Mouse (Mus musculus): ENCODE data around the gene Stx1b. TPM values are rescaled to one million over a fixed set of nuclear protein-coding genes. Genes with fewer than 3 reads are reported as not detected.

Gene Stx1b
- total and polyA plus RNA-seq, 3 experiments, result 0.15 to 0.56 TPM; not detected in 1

DNA sequence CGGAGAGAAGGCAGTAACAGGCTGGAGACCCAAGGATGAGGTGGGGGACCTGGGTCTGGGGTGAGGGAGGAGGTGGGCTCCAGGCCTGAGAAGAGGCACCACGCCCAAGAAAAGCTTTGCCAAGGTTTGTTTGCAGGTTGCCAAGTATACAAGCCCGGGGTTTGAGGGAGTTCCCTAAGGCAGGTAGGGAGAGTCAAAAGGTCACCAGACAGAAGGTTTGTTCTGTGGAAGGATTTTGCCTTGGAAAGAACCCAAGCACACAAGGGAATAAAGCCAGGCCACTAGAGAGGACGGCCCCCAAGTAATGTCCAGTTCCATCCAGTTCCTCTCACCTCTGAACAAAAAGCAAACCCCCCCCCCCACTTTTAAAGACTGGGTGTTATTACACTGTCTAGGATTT is 13.1 kb downstream of the Stx1b start:
- peaks cover 1% of the 10 kb centered on the region; the same call in 1 of the 2 replicates for H3K79me2 ChIP-seq (ENCODE audit: control insufficient read depth, insufficient read depth, low read length, poor library complexity)

DNA sequence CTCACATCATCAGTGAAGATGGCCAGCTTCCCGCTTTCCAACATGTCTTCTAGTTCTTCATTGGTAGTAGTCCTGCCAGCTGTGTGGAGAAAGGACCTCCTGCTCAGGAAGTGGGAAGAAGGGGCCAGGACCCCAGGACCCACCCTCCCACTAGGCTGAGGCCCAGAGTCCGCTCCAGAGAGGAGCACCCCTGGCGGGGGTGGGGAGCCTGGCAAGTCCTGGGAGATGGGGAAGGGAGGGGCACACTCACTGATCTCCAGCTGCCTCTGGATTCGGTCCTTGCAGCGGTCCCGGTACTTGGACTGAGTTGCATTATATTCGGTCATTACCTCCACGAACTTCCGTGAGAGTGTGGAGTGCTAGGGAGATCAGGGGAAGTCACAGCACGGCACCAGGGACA is 13.7 kb downstream of the Stx1b start:
- H3K36me3 ChIP-seq (ENCODE audit: control insufficient read depth in 1 of 2, insufficient read depth in 2 of 2, low read length in 2 of 2), result peaks cover 0 to 17% of the 10 kb centered on the region in 2 experiments; a peak in 2 of 4 replicates
- H3K79me2 ChIP-seq (ENCODE audit: control insufficient read depth, insufficient read depth, low read length, poor library complexity), result peaks cover 1% of the 10 kb centered on the region; the same call in 1 of the 2 replicates
- peaks cover 11 to 31% of the 10 kb centered on the region in 2 experiments for H3K4me1 ChIP-seq (ENCODE audit: control insufficient read depth in 1 of 2, insufficient read depth in 2 of 2, low read length in 2 of 2)
- no peak overlapping the region for H3K4me3 ChIP-seq (ENCODE audit: control insufficient read depth in 1 of 2, insufficient read depth in 1 of 2, low read depth in 2 of 2, low read length in 2 of 2)
- H3K27me3 ChIP-seq (ENCODE audit: control insufficient read depth in 1 of 2, insufficient read depth in 2 of 2, low read length in 2 of 2), result no peaks in the 10 kb centered on the region
- no peak for DNase-seq (ENCODE audit: low read depth, low spot score)
- H3K9ac ChIP-seq (ENCODE audit: control insufficient read depth, low read depth, low read length, poor library complexity, severe bottlenecking), result no peak overlapping the region
- no peak for TF ChIP-seq MXI1 (IDR thresholded peaks at IDR 0.05; ENCODE audit: low read depth, low read length)
- TF ChIP-seq MAZ (IDR thresholded peaks at IDR 0.05; ENCODE audit: low read depth, low read length), result no peak
- no peak for TF ChIP-seq MEF2A (IDR thresholded peaks at IDR 0.05; ENCODE audit: extremely low read depth, insufficient replicate concordance, low read depth, low read length, poor library complexity, severe bottlenecking)
- TF ChIP-seq CHD1 (IDR thresholded peaks at IDR 0.05; ENCODE audit: low read depth, low read length), result no peak
- no peak for TF ChIP-seq USF2 (IDR thresholded peaks at IDR 0.05; ENCODE audit: borderline replicate concordance in 1 of 2, insufficient read depth in 1 of 2, low read depth in 1 of 2, low read length in 2 of 2)
- TF ChIP-seq E2F4 (IDR thresholded peaks at IDR 0.05; ENCODE audit: borderline replicate concordance, low read depth, low read length), result no peak
- no peak for TF ChIP-seq CHD2 (IDR thresholded peaks at IDR 0.05; ENCODE audit: low read length)
- TF ChIP-seq JUND (IDR thresholded peaks at IDR 0.05; ENCODE audit: low read depth, low read length), result no peak
- no peak for TF ChIP-seq BHLHE40 (IDR thresholded peaks at IDR 0.05; ENCODE audit: borderline replicate concordance, low read depth, low read length)
- no peak for TF ChIP-seq MAFK (IDR thresholded peaks at IDR 0.05; ENCODE audit: borderline replicate concordance, low read depth, low read length)
- TF ChIP-seq ZKSCAN1 (IDR thresholded peaks at IDR 0.05; ENCODE audit: low read depth, low read length), result no peak
- TF ChIP-seq POLR2AphosphoS2 (IDR thresholded peaks at IDR 0.05; ENCODE audit: low read length), result no peak
- TF ChIP-seq RCOR1 (IDR thresholded peaks at IDR 0.05; ENCODE audit: low read depth, low read length), result no peak
- TF ChIP-seq MYC (IDR thresholded peaks at IDR 0.05; ENCODE audit: low read depth, low read length), result no peak
- TF ChIP-seq GATA1 (IDR thresholded peaks at IDR 0.05; ENCODE audit: low read depth, low read length), result no peak
- no peak for TF ChIP-seq ELF1 (IDR thresholded peaks at IDR 0.05; ENCODE audit: low read depth, low read length)
- TF ChIP-seq ETS1 (IDR thresholded peaks at IDR 0.05; ENCODE audit: low read depth, low read length), result no peak
- TF ChIP-seq ZC3H11A (IDR thresholded peaks at IDR 0.05; ENCODE audit: low read depth, low read length), result no peak
- TF ChIP-seq POLR2AphosphoS5 (IDR thresholded peaks at IDR 0.05; ENCODE audit: borderline replicate concordance, low read depth, low read length), result no peak
- no peak for TF ChIP-seq USF1 (IDR thresholded peaks at IDR 0.05; ENCODE audit: low read depth, low read length)
- no peaks in the 10 kb centered on the region for H3K9me3 ChIP-seq (replicated peaks; ENCODE audit: insufficient read depth, low read length)
- H3K27ac ChIP-seq (ENCODE audit: control insufficient read depth, low read depth, low read length), result no peak overlapping the region

More for the DNA sequence above, 13.1 kb downstream of the Stx1b start:
- Histone ChIP-seq H3K9me3 (replicated peaks; ENCODE audit: insufficient read depth, low read length) (no peaks in the 10 kb centered on the region), H3K27me3 (ENCODE audit: control insufficient read depth in 1 of 2, insufficient read depth in 2 of 2, low read length in 2 of 2) (no peaks in the 10 kb centered on the region), H3K9ac (ENCODE audit: control insufficient read depth, low read depth, low read length, poor library complexity, severe bottlenecking) (no peak overlapping the region), H3K27ac (ENCODE audit: control insufficient read depth, low read depth, low read length) (no peak overlapping the region), H3K4me1 (ENCODE audit: control insufficient read depth in 1 of 2, insufficient read depth in 2 of 2, low read length in 2 of 2) (peaks cover 8 to 25% of the 10 kb centered on the region in 2 experiments), H3K4me3 (ENCODE audit: control insufficient read depth in 1 of 2, insufficient read depth in 1 of 2, low read depth in 2 of 2, low read length in 2 of 2) (no peak overlapping the region), H3K36me3 (ENCODE audit: control insufficient read depth in 1 of 2, insufficient read depth in 2 of 2, low read length in 2 of 2) (peaks cover 0 to 13% of the 10 kb centered on the region in 2 experiments; a peak in 2 of 4 replicates)
- no peak for DNase-seq (ENCODE audit: low read depth, low spot score)
- no peak for TF ChIP-seq CTCF (IDR thresholded peaks at IDR 0.05 in 2 of 3, conservative IDR thresholded peaks at IDR 0.05 in 1 of 3; ENCODE audit: control insufficient read depth in 1 of 3, insufficient read depth in 1 of 3, low read depth in 2 of 3, low read length in 3 of 3, poor library complexity in 1 of 3, severe bottlenecking in 1 of 3)
- TF ChIP-seq MAZ (IDR thresholded peaks at IDR 0.05; ENCODE audit: low read depth, low read length), result no peak
- no peak for TF ChIP-seq POLR2A (IDR thresholded peaks at IDR 0.05; ENCODE audit: control insufficient read depth in 1 of 2, insufficient read depth in 1 of 2, low read depth in 1 of 2, low read length in 2 of 2, poor library complexity in 1 of 2)
- TF ChIP-seq HCFC1 (IDR thresholded peaks at IDR 0.05; ENCODE audit: low read depth, low read length), result no peak
- TF ChIP-seq POLR2AphosphoS2 (IDR thresholded peaks at IDR 0.05; ENCODE audit: low read length), result no peak
- TF ChIP-seq MEF2A (IDR thresholded peaks at IDR 0.05; ENCODE audit: extremely low read depth, insufficient replicate concordance, low read depth, low read length, poor library complexity, severe bottlenecking), result no peak

All from MEL (cell line).